ENCODE assay signal across 8 mouse cellular contexts in the genomic region with DNA sequence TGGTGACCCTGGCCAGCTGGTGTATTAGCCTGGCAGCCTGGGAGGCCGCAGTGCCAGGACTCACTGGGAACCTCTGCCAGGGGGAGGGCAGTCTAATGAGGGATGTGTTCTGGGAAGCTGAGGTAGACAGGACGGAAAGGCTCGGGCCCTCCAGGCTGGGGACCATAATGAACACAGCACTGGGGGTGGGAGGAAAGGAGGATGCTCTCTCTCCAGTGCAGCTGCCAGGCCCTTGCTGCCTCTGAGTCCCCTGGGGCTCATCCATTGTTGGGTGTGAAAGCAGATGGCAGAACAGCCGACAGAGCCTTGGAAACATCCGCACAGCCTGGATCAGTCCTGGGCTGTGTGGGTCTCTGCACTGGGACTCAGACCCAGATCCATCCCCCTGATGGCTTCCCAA. TPM values are rescaled to one million over a fixed set of nuclear protein-coding genes. Genes with fewer than 3 reads are reported as not detected.
DNase-seq lines count a peak whose midpoint lies in the region; ATAC-seq lines count a peak whose summit lies in the region.

No protein-coding gene starts in this region.

- H3K79me2 ChIP-seq in macrophage (ENCODE audit: inconsistent target): peaks cover 55% of the 10 kb centered on the region

- H3K9ac ChIP-seq in midbrain, embryonic 16.5 days (ENCODE audit: low read depth, low read length): no peak overlapping the region

- H3K27ac ChIP-seq in midbrain, embryonic 10.5 days (replicated peaks): peak overlapping the region; percentile 74
- no peak overlapping the region for H3K27ac ChIP-seq in midbrain, embryonic 16.5 days (ENCODE audit: low read length)
- peak overlapping the region; percentile 65 for H3K27ac ChIP-seq in macrophage

- H3K27me3 ChIP-seq in midbrain, embryonic 10.5 days (ENCODE audit: low read depth, poor library complexity, severe bottlenecking): peaks cover 22% of the 10 kb centered on the region
- no peaks in the 10 kb centered on the region for H3K27me3 ChIP-seq in midbrain, embryonic 16.5 days (ENCODE audit: control insufficient read depth, insufficient read depth, low read depth, low read length)

- intact Hi-C loops in heart, postnatal 25 days (cut with DNase I): loop anchor here (5.0 kb wide), 1 partner anchor 39 kb away; no protein-coding TSS in a partner anchor

- WGBS in midbrain, embryonic 10.5 days: 41% methylated on average over 5 of the region's 5 CpGs
- 16% methylated on average over 5 of the region's 5 CpGs for WGBS in midbrain, embryonic 16.5 days
- 96% methylated on average over 5 of the region's 5 CpGs for WGBS in macrophage (ENCODE audit: missing documents)

- H3K4me3 ChIP-seq in midbrain, embryonic 10.5 days: no peak overlapping the region
- H3K4me3 ChIP-seq in midbrain, embryonic 16.5 days (ENCODE audit: low read depth, low read length): no peak overlapping the region
- H3K4me3 ChIP-seq in macrophage (ENCODE audit: inconsistent target): no peak overlapping the region

- no peak overlapping the region for H3K4me2 ChIP-seq in midbrain, embryonic 16.5 days (ENCODE audit: low read length)

- no peaks in the 10 kb centered on the region for H3K36me3 ChIP-seq in midbrain, embryonic 10.5 days
- H3K36me3 ChIP-seq in midbrain, embryonic 16.5 days (ENCODE audit: control insufficient read depth, insufficient read depth, low read length): no peaks in the 10 kb centered on the region
- H3K36me3 ChIP-seq in macrophage (ENCODE audit: inconsistent target): no peaks in the 10 kb centered on the region

- peaks cover 42% of the 10 kb centered on the region for H3K4me1 ChIP-seq in midbrain, embryonic 10.5 days
- peaks cover 28% of the 10 kb centered on the region for H3K4me1 ChIP-seq in midbrain, embryonic 16.5 days (ENCODE audit: control insufficient read depth, insufficient read depth, low read length)

- peak; percentile 61 for DNase-seq in adrenal gland, postnatal 10 days
- DNase-seq in adrenal gland, adult 18-20 months (ENCODE audit: low spot score in 2 of 2): no peak
- no peak for DNase-seq in midbrain, embryonic 10.5 days (ENCODE audit: low spot score)
- peak; percentile 48 for DNase-seq in heart, postnatal 25 days (ENCODE audit: low spot score)
- no peak for DNase-seq in B cell, adult 2 months

- no peaks in the 10 kb centered on the region for H3K9me3 ChIP-seq in midbrain, embryonic 10.5 days (replicated peaks)
- no peaks in the 10 kb centered on the region for H3K9me3 ChIP-seq in midbrain, embryonic 16.5 days (replicated peaks; ENCODE audit: control insufficient read depth, low read length, poor library complexity, severe bottlenecking)

- ATAC-seq in midbrain, embryonic 16.5 days: no peak
- no peak for ATAC-seq in frontal cortex, adult (ENCODE audit: low TSS enrichment)

RNA-seq across cellular contexts. Expression of a gene that starts 2.2 kb away (rescaled TPM):
- 10 to 100 TPM; 21.1 to 26.4 TPM for total RNA-seq in adrenal gland, postnatal 10 days (2021)
- 10 to 100 TPM; 40.6 to 68.6 TPM for total RNA-seq in adrenal gland, adult 18-20 months (2021)
- 13.3 and 16.8 TPM in 2 replicates for polyA plus RNA-seq in midbrain, embryonic 10.5 days (2016; fragmentation: Nextera tagmentation; extraction: Ambion mirVana)
- 22.6 and 25.0 TPM in 2 replicates for polyA plus RNA-seq in midbrain, embryonic 16.5 days (2015; fragmentation: Nextera tagmentation; extraction: Ambion mirVana)
- total RNA-seq in heart, postnatal 25 days (2021): 10 to 100 TPM; 29.7 to 29.9 TPM
- total RNA-seq in macrophage (2018; cell fraction: chromatin; rRNA removed): 100 to 1,000 TPM in 22 of 26 experiments, 10 to 100 TPM in 4; 29.9 to 512 (median 265) TPM
- 100 to 1,000 TPM in 23 of 26 experiments, 10 to 100 TPM in 3; 62.0 to 216 (median 136) TPM for total RNA-seq in macrophage (2018; cell fraction: cytosol; rRNA removed)
- total RNA-seq in macrophage (2018; cell fraction: nucleus; rRNA removed): 100 to 1,000 TPM in 22 of 26 experiments, 10 to 100 TPM in 4; 50.0 to 412 (median 210) TPM
- 118 to 148 TPM (median 141 TPM) in 3 replicates for polyA plus RNA-seq in macrophage (2018)

RNA-seq across cellular contexts. Expression of a gene that starts 26.1 kb away (rescaled TPM):
- 10 to 100 TPM; 26.2 to 31.6 TPM for total RNA-seq in adrenal gland, postnatal 10 days (2021)
- total RNA-seq in adrenal gland, adult 18-20 months (2021): 10 to 100 TPM; 28.2 to 29.1 TPM
- polyA plus RNA-seq in midbrain, embryonic 10.5 days (2016; fragmentation: Nextera tagmentation; extraction: Ambion mirVana): 10.8 and 12.5 TPM in 2 replicates
- polyA plus RNA-seq in midbrain, embryonic 16.5 days (2015; fragmentation: Nextera tagmentation; extraction: Ambion mirVana): 12.8 and 13.5 TPM in 2 replicates
- total RNA-seq in heart, postnatal 25 days (2021): 10 to 100 TPM; 21.2 to 21.7 TPM
- 100 to 1,000 TPM in 22 of 26 experiments, 10 to 100 TPM in 4; 49.2 to 243 (median 149) TPM for total RNA-seq in macrophage (2018; cell fraction: chromatin; rRNA removed)
- 10 to 100 TPM; 47.8 to 85.0 (median 62.8) TPM for total RNA-seq in macrophage (2018; cell fraction: cytosol; rRNA removed)
- total RNA-seq in macrophage (2018; cell fraction: nucleus; rRNA removed): 100 to 1,000 TPM in 11 of 26 experiments, 10 to 100 TPM in 15; 41.2 to 234 (median 79.2) TPM
- 49.5 to 60.9 TPM (median 57.9 TPM) in 3 replicates for polyA plus RNA-seq in macrophage (2018)

Comparison
In these comparisons a context has a peak if more than half of its experiments do, and no peak if none do; other contexts are left out.
1. DNase-seq: peak in adrenal gland, postnatal 10 days (single experiment) and heart, postnatal 25 days (single experiment); none in adrenal gland, adult 18-20 months (0 of 2), midbrain, embryonic 10.5 days (single experiment) and B cell, adult 2 months (0 of 2).